Comparison of ENCODE assay signal across 21 mouse cellular contexts in genomic region chr1:34165926-34166325, GRCm38 (mm10).
DNase-seq lines count a peak whose midpoint lies in the region; ATAC-seq and TF ChIP-seq lines count a peak whose summit lies in the region.
"Had no signal": no experiment of that assay in that cellular context is flagged by ENCODE, and none has a peak within 500 bp of the region (broad histone marks: within the 10 kb centered on the region; RNA-seq: fewer than 3 reads in every experiment).

No protein-coding gene starts in this region.

- peaks cover 60% of the 10 kb centered on the region for H3K36me3 ChIP-seq in forebrain, embryonic 13.5 days (ENCODE audit: poor library complexity, severe bottlenecking)
- peaks cover 48% of the 10 kb centered on the region for H3K36me3 ChIP-seq in forebrain, embryonic 10.5 days (replicated peaks)
- peaks cover 54% of the 10 kb centered on the region for H3K36me3 ChIP-seq in heart, embryonic 10.5 days

- TF ChIP-seq CTCF in layer of hippocampus, adult 2 months (conservative IDR thresholded peaks at IDR 0.05): no peak
- TF ChIP-seq CTCF in brain, embryonic 14.5 days (IDR thresholded peaks at IDR 0.05; ENCODE audit: borderline replicate concordance, extremely low read depth, insufficient read depth, insufficient read length): no peak

- no peak overlapping the region for H3K4me2 ChIP-seq in forebrain, embryonic 13.5 days
- H3K4me2 ChIP-seq: embryonic facial prominence, embryonic 15.5 days; heart, embryonic 12.5 days; hindbrain, embryonic 13.5 days; intestine, embryonic 15.5 days had no signal

- DNase-seq in forebrain, embryonic 10.5 days (ENCODE audit: extremely low spot score, low spot score): no peak
- DNase-seq in heart, adult 11 months: peak; percentile 89
- no peak for DNase-seq in heart, embryonic 10.5 days (ENCODE audit: low spot score)
- DNase-seq in layer of hippocampus, adult 2 months (ENCODE audit: low spot score in 2 of 2): no peak
- no peak for DNase-seq in layer of hippocampus, postnatal 14 days (ENCODE audit: low spot score in 2 of 2)
- peak; percentile 75 for DNase-seq in brain, embryonic 14.5 days (ENCODE audit: low read depth)
- no peak for DNase-seq in kidney, adult 11 months
- DNase-seq: adrenal gland, postnatal 14 days; cerebellum, adult 2 months; cerebellum, postnatal 14 days; embryo, embryonic 11 days; gastrocnemius, adult 2 months; gastrocnemius, postnatal 25 days; heart, postnatal 4 days; kidney, adult 2 months had no signal

- ATAC-seq in forebrain, embryonic 13.5 days: peak; percentile 36; the same call in 1 of the 2 replicates
- ATAC-seq: intestine, embryonic 15.5 days had no signal

- no peak overlapping the region for H3K9ac ChIP-seq in forebrain, embryonic 13.5 days
- H3K9ac ChIP-seq: embryonic facial prominence, embryonic 15.5 days; heart, embryonic 12.5 days; hindbrain, embryonic 13.5 days; intestine, embryonic 15.5 days had no signal

- H3K27me3 ChIP-seq in forebrain, embryonic 13.5 days: no peaks in the 10 kb centered on the region
- no peaks in the 10 kb centered on the region for H3K27me3 ChIP-seq in forebrain, embryonic 10.5 days (ENCODE audit: poor library complexity, severe bottlenecking)
- no peaks in the 10 kb centered on the region for H3K27me3 ChIP-seq in heart, embryonic 10.5 days (ENCODE audit: insufficient read depth, poor library complexity, severe bottlenecking)
- H3K27me3 ChIP-seq: embryonic facial prominence, embryonic 15.5 days; heart, embryonic 12.5 days; hindbrain, embryonic 13.5 days; intestine, embryonic 15.5 days had no signal

- 77% methylated on average over 4 of the region's 4 CpGs for WGBS in forebrain, embryonic 13.5 days
- WGBS in forebrain, embryonic 10.5 days: 97% methylated on average over 4 of the region's 4 CpGs
- 94% methylated on average over 4 of the region's 4 CpGs for WGBS in heart, embryonic 10.5 days

- TF ChIP-seq POLR2A in brain, embryonic 14.5 days (IDR thresholded peaks at IDR 0.05; ENCODE audit: borderline replicate concordance, extremely low read depth, insufficient read depth, insufficient read length, poor library complexity, severe bottlenecking): no peak

- H3K4me1 ChIP-seq in forebrain, embryonic 13.5 days: peaks cover 7% of the 10 kb centered on the region
- H3K4me1 ChIP-seq in forebrain, embryonic 10.5 days: no peaks in the 10 kb centered on the region
- 0 out of 2 replicates have a peak, but pooled peaks cover 6% of the 10 kb centered on the region for H3K4me1 ChIP-seq in heart, embryonic 10.5 days
- H3K4me1 ChIP-seq: embryonic facial prominence, embryonic 15.5 days; hindbrain, embryonic 13.5 days; intestine, embryonic 15.5 days had no signal

- H3K4me3 ChIP-seq in forebrain, embryonic 13.5 days: no peak overlapping the region
- no peak overlapping the region for H3K4me3 ChIP-seq in forebrain, embryonic 10.5 days
- H3K4me3 ChIP-seq in heart, embryonic 10.5 days: no peak overlapping the region
- H3K4me3 ChIP-seq in layer of hippocampus, adult 2 months: no peak overlapping the region
- H3K4me3 ChIP-seq: embryonic facial prominence, embryonic 15.5 days; erythroblast, embryonic 14.5 days; gastrocnemius, adult 2 months; heart, embryonic 12.5 days; hindbrain, embryonic 13.5 days; intestine, embryonic 15.5 days had no signal

- no peak overlapping the region; the same call in 1 of the 2 replicates for H3K27ac ChIP-seq in forebrain, embryonic 13.5 days
- H3K27ac ChIP-seq in forebrain, embryonic 10.5 days: no peak overlapping the region
- no peak overlapping the region for H3K27ac ChIP-seq in heart, embryonic 10.5 days
- peak overlapping the region; percentile 67; the same call in 1 of the 2 replicates for H3K27ac ChIP-seq in layer of hippocampus, adult 2 months
- H3K27ac ChIP-seq: embryonic facial prominence, embryonic 15.5 days; hindbrain, embryonic 13.5 days; intestine, embryonic 15.5 days had no signal

- no peaks in the 10 kb centered on the region for H3K9me3 ChIP-seq in forebrain, embryonic 13.5 days (replicated peaks)
- no peaks in the 10 kb centered on the region for H3K9me3 ChIP-seq in forebrain, embryonic 10.5 days
- H3K9me3 ChIP-seq in heart, embryonic 10.5 days: no peaks in the 10 kb centered on the region
- H3K9me3 ChIP-seq: embryonic facial prominence, embryonic 15.5 days; heart, embryonic 12.5 days; hindbrain, embryonic 13.5 days; intestine, embryonic 15.5 days had no signal

Comparison
In these comparisons a context has a peak if more than half of its experiments do, and no peak if none do; other contexts are left out.
1. DNase-seq: peak in heart, adult 11 months (single experiment) and brain, embryonic 14.5 days (single experiment); none in forebrain, embryonic 10.5 days (single experiment), heart, embryonic 10.5 days (single experiment), layer of hippocampus, adult 2 months (0 of 2), layer of hippocampus, postnatal 14 days (0 of 2) and kidney, adult 11 months (single experiment).